Mouse (Mus musculus) layer of hippocampus, adult 9-11 months (tissue): ENCODE data around the gene E4f1.

ENCODE experiments used
- DNase-seq: peaks from one replicate; pipeline ENCODE4 v3.0.0; 2022

The E4f1 gene

DNA sequence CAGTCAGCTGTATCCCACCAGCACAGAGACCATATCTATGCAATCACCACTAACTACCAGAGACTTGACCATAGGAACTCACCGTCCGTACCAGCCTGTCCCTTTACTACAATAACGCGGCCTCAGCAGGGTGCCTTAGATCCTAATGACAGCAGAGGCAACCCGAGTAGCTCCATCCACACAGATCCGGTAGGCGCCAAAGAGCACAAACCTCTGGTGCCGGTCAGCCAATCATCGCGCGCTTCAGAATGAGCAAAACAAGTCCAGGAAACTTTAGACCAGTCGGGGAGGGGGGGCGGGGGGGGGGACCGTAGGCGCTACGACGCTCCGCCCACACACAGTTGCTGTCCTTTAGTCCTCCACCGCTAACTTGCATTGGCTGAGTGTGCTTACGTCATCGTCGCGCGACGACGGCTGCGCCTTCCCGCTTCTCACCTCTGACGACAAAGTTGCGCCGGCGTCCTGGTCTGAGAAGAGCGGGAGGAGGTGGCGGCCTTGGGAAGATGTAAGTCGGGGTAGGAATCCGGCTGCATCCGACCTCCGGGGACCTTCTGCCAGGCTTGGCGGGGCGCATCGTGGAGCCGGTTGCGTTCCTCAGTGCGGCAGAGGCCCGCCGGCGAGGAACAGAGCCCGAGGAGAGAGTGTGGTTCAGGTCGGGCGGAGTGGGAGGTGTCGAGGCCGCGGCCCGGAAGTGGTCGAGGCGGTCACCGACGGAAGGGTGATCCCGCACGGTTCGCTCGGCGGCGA lies 55.7 kb downstream of the E4f1 start, which contains the start of gene Rnps1:
Gene Rnps1, plus strand, starts transcription at position 336 of the 747 bp plus-strand sequence.
- DNase-seq = peak; percentile 94

DNA sequence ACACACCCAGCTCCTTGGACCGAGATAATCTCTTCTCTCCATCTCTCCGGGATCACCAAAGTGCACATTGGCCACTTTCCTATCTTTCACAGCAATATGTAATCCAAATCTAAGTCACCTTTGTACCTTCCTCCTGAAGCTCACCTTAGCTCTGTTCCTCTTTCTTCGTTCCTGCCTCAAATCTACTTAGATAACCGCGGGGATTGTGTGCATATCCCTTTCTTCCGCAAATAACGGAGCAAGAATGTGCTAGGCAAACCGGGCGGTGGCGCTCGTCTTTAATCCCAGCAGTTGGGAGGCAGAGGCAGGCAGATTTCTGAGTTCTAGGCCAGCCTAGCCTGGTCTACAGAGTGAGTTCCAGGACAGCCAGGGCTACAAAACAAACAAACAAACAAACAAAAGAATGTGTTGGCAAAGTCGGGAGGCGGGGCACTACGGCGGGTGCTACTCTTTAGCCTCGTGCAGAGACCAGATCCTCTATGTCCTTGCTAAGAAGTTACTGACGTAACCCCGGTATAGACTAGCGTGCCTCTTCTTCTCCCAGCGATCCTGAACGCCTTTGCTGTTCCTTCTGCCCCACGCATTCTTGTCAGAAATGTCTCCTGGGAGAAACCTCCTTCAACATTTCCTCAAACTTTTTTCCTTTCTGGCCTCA lies 56.4 kb downstream of the E4f1 start:
- DNase-seq = no peak

DNA sequence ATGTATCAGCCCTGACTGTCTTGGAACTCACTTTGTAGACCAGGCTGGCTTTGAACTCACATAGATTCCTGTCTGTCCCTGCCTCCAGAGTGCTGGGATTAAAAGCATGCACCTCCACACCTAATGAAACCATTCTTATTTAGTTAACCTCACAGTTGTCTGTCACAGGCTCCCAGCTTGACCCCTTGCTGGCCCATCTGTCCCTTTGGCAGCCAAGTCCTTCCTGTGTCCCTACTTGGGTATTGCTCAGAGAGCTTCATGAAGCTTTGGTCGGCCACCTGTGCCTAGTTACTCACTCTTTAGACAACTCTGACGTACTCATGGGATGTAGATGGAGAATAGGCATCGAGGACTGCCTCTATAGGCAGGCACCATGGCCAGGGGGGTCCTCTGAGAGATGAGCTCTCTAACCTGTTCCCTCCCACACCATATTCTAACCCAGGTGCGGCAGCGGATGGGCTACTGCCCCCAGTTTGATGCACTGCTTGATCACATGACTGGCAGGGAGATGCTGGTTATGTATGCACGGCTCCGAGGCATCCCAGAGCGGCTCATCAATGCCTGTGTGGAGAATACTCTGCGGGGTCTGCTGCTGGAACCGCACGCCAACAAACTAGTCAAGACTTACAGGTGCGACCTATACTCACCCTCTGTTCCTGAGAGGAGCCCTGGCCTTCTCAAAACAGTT lies 62.9 kb downstream of the E4f1 start:
- no peak for DNase-seq

DNA sequence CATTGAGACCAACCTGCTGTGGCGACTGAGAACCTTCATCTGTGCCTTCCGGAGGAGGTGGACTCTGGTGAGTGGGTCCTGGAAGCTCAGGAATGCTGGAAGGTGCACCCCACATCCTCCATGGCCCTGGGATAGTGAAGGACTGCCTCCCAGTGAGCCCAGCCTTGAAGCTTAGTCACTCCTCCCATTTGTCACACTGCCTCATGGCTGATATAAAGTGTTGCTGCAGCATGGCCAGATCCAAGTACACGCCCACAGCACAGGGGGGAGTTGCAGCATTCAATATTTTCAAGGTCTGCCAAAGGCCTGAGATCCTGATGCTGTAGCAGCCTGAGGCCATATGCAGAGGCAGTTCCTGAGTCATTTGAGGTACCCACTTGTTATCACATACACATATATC lies 67.7 kb downstream of the E4f1 start:
- peak; percentile 39 for DNase-seq

DNA sequence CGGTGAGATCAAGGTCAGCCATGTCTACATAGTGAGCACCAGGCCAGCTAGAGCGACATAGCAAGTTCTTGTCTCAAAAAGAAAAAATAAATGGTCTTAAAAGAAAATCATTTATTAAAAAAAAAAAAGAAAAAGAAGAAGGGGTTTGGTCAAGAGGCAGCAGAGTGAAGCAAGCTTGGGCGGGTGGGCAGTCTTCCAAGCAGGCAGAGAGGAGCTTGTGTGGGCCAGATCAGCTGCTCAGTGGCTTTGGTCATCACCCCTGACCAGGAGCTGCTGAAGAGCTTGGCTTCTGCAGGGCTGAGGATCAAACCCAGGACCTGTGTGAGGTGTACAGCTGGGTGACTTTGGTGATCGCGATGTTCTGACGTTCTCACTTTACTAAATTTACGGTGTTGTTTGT lies 75.7 kb downstream of the E4f1 start:
- DNase-seq = no peak
